Mouse (Mus musculus): ENCODE results near the gene Frzb.
"Not testable (repeated sequence)": the region's sequence is repeated elsewhere in the genome, so short reads cannot be mapped to it uniquely, and the experiment has no call there.

Gene Frzb

GRCm38 (mm10) chr2:80447291-80447791, at the start of gene Frzb:
TSS of gene Frzb (minus strand) at chr2:80447625.
- no peak for DNase-seq (ENCODE audit: low read depth, low spot score)

GRCm38 (mm10) chr2:80495304-80495703, 47.9 kb upstream of the Frzb start:
- not testable (repeated sequence) for DNase-seq (ENCODE audit: low read depth, low spot score)

DNA sequence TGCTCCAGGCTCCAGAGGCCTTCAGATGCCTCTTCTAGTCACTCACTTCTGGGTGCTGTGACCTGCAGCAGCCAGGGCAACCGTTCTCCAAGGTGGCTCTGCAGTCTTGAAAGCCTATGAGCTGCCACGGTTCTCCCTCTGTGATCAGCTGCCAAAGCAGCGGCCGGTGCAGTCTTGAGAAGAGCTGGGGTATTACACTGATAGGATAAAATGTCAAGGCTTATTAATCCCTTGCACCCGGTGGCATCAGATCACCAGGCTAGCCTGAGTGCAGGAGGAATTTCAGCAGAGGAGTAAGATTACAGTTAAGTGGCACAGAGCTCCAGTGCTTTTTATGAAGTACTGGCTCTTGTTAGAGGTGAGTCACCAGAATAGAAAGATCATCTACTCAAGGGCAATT, 39.4 kb upstream of the Frzb start:
- peak; percentile 27 for DNase-seq (ENCODE audit: low read depth, low spot score)

DNA sequence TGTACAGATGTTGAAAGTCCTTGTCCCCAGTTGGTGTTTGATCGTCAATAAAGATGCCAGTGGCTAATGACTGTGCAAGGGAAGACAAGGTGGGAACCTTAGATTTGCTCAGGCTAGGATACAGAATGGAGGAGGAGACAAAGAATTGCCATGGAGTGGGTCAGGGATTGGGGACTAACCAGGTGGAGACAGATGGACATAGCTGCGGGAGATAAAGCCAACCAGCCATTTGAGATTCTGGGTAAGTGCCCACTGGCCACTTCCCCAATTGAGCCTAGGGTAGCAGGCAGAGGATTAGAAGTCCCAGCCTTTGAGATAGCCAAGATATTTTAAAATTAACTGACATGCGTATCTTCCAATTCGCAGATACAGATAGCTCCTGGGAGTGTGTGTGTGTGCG, 37.5 kb upstream of the Frzb start:
- no peak for DNase-seq (ENCODE audit: low read depth, low spot score)

GRCm38 (mm10) chr2:80475831-80476230, 28.4 kb upstream of the Frzb start:
- DNase-seq (ENCODE audit: low read depth, low spot score), result no peak

DNA sequence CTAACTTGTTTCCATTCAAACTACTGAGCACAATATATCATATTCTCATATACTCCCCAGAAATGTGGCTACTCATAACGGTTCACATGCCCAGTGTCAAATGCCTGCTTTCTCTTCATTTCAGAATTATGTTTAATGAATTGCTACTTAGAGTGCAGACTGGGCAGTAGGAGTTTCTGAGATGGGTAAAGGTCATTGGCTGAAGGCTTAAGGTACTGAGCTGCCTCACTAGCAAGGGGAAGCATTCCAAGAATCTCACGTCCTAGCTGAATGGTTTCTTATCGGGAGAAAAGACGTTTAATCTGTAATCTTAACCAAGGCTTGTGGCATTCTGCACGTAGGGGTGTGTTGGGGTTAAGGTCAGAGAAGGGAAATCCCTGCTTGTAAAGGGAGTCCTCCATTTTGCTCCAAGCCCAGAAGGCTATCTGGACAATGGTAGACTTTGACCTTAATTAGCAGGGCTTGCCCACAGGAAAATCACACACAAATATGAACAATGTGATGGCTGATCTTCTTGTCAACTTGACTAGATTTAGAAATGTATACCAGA, 26.9 kb upstream of the Frzb start:
- DNase-seq (ENCODE audit: low read depth, low spot score), result no peak

DNA sequence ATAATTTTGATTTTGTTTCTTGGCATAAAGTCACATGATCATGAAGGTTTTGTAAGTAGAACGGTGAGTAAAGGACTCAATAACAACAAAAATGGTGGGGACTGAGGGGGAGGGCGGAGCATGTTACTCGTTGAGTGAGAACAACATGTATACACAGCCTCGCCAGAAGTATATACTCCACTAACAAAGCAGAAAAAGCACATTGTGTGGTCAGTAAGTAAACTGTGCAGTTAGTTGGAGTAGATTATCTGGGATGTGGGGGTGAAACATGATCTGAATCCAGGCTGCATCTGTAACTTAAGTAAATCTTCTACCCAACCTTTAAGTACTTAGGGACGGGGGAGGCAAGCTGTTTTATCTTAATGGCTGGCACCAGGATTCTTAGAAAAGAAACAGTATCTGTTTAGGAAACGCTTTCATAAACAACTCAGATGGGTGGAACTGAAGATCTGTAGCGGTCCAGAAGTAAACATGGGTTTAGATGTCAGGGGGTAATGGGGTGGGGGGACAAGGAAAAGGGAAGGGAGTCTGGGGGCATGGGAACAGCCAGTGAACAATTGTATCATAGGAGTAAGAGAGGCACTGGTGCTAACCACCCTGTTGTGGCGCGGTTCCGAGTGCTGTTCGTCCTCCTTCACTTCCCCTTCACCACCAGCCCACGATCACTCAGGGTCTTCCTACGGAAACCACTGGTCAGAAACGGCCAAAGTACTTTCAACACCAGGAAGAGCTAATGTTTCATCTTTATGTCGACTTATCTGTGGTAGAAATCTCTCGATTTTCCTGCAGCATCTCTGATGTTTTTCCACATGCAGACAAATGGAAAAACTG, 18.8 kb upstream of the Frzb start:
- DNase-seq (ENCODE audit: low read depth, low spot score), result no peak

- DNase-seq (ENCODE audit: low read depth, low spot score), result no peak
Measured at GRCm38 (mm10) chr2:80461827-80462226, 14.4 kb upstream of the Frzb start.

DNA sequence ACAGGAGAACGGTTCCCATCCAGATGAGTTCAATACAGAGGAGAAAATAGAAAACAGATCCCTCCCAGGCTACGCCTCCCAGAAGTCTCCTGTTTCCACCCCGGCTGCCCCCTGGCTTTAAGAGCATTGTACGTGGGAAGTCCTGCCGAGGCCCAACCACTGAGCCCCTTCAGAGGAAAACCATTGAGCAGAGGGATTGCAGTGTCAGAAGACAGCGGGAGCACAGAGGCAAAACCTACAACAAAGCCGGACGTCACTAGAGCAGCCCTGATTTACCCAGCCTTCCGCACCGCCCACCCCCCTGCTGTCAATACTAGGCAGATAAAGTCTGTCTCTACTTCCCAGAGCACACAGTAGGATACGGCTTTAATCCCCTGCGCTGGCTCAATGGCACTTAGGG, 806 bp upstream of the Frzb start:
- no peak for DNase-seq (ENCODE audit: low read depth, low spot score)

DNA sequence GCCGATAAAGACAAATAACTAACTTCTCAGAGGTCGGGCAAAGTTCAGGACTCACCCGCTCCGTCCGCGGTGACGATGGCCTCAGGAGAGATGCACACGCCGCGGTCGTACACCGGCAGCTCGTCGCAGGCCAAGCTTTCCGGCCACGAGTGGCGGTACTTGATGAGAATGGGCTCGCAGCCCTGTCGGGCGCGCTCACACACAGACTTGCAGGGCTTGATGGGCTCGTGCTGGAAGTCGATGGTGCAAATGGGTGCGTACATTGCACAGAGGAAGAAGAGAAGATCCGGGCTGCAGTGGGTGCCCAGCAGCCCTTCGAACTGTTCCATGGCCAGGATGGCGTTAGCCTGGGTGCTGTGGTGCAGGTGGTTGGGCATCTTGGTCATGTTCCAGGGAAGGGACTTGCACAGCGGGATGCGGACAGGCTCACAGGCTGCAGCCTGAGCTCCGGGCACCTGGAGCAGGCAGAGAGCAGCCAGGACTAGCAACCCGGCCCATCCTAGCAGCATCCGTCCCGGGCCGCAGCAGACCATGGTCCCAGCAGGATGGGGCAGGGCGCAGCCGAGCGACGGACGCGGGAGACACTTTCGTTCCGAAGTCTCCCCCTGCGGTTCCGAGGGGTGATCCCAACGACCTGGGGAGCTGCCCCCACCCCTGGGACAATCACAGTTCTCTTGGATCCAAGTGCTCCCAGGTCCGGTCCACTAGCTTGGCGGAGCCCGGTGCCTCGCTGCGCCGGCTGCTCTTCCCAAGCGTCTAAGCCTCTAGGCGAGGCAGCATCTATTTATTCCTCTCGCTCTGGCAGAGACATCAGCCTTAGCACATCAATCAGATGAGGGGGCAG, 895 bp downstream of the Frzb start:
- no peak for DNase-seq (ENCODE audit: low read depth, low spot score)

GRCm38 (mm10) chr2:80445926-80446307, 1.5 kb downstream of the Frzb start:
- no peak for DNase-seq (ENCODE audit: low read depth, low spot score)

- DNase-seq (ENCODE audit: low read depth, low spot score), result no peak
Measured at GRCm38 (mm10) chr2:80445491-80445890, 1.9 kb downstream of the Frzb start.

DNA sequence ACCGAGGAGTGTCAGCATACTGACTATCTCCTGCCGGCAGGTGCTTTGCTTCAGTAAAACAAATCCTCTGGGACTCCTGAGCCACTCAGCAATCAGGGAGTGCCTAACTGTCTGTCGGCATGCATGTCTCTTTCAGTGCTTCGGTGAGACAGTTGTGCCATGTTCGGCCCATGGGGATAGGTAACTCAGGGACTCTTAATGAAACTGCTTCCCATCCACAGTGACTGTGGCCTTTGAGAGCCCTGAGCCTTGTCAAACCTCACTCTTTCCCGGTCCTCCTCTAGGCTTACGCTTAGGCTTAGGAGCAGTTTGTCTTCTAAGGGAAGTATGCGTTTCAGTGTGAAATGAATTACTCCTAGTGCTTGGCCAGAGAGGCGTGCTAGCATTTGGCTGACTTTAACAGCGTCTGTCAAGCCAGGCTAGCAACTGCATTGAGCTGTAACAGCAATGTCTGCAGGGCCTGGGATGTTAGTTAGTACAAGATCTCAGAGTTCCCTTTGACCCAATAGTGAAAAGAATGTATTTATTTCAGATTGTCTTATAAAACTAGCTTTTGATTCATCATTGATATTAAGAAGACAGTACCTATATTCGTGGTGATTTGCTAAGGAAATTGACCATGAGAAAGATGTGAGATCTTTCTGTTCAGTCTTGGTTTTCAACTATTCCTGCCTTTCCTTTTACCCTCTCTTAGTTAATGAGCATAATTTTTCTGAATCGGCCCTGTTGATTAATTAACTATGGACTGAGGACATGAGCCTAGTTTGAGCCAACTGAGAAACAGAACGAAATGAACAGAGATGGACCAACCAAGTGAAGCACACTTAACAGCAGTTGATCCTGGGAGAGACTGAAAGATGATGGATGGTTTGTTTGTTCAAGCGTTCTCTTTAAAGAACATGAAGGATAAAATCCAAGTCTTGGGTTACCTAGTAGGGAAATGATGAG, 2.7 kb downstream of the Frzb start:
- DNase-seq (ENCODE audit: low read depth, low spot score), result no peak

DNA sequence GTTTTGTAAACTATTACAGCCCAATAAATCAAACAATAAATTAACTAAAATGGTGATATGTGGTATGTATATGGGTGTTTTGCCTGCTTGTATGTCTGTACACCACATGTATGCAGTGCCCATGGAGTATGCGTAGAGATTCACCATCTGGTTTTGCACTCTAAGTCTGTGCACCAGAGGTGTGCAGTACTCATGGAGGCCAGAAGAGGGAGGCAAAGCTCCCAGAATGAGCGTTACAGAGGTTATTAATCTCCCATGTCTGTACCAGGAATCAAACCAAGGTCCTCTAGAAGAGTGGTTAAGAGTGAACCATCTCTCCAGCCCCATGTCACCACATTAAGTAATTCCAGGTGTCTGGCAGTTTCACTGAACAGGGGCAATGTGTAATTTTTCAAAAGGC, 3.5 kb downstream of the Frzb start:
- DNase-seq (ENCODE audit: low read depth, low spot score), result no peak

DNA sequence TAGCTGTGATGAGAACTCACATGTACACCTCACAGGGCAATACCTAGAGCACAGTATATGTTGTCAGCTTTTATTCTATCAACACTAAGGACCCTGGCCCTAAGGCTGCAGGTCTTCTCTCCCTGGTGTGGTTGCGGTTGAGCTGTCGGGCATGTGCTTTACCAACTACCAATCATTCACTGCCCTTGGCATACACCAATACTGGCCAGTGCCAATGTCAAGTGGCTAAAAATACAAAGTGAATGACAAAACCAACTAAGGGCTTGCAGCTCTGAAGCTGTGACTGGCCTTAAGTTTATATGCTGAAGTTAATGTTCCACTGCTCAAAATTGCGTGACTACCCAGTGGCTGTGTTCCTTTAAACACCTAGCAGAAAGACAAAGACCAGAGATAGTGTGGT, 6.0 kb downstream of the Frzb start:
- no peak for DNase-seq (ENCODE audit: low read depth, low spot score)

DNA sequence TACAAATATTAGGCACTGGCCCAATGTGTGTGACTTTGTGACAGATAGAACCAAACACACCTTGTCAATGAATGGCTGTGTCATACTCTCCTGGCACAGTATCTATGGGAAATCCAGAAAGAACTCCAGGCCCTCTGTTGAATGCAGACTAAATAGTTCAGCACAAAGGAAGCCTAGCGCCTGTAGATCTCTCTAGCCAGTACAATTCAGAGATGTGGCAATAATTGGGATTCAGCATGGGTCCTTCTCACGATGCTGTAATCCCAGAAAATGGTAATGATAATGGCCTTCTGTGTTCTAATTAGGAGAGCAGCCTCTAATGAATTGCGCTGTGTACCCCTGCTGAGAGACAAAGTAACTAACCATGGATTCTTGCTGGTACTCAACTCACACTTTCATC, 8.6 kb downstream of the Frzb start:
- no peak for DNase-seq (ENCODE audit: low read depth, low spot score)

GRCm38 (mm10) chr2:80437401-80437800, 10.0 kb downstream of the Frzb start:
- DNase-seq (ENCODE audit: low read depth, low spot score), result no peak

DNA sequence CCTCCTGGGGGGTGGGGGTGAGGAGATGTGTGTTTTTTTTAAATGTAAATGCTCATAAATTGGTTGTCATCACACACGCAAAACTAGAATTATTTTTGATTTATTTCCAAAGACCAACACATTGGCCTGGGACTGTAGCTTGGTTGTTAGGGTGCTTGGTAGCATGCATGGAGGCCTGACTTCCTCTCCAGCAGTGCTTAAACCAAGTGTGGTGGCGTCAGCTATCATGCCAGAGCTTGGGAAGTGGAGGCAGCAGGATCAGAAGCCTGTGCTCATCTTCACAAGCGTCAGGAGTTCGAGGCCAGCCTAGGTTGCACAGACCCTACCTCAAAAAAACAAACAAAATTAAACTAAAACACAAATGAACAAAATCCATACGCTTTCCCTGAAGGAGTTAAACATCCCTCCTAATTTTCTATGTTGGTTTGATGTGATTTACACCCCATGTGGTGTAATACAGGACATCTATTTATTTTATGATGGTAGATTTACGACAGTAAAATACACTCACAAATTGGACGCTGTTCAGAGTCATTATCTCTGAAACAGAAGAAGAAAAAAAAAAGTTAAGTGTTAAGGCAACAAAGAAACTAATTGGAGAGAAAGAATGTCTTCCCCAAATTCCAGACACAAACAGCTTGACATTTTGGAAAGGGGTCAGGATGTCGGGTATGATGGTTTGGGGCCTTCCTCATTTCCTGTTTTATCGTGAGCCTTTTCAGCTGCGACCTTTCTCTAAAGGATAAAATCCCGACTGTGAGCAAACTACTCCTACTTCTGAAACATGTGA, 12.4 kb downstream of the Frzb start:
- no peak for DNase-seq (ENCODE audit: low read depth, low spot score)

DNA sequence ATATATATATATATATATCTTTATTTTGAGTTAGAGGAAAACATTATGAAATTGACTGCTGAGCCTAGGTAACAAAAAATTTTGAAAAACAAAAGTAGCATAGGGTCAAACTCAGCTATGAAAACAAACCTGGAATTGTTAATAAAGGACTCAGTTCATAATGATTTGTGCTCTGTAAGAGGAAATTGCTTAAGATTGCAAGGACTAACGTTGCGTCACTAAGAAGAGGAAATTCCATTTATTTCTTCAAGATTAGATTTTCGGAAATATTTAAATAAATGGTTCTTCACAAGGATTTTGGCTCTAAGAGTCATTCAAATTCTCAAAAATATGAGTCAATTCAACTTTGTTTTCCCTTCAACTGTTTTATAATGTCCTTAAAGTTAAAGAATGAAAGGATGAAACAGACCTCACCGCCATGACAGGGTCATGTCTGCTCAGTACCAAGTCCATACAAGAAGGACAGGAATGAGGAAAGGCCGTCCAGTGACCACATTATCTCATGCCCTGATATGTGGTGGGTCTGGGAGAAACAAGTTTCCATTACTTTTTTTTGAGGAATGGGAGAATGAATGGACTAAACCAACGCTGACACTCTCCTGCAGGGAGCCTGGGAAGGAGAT, 14.1 kb downstream of the Frzb start:
- no peak for DNase-seq (ENCODE audit: low read depth, low spot score)

All from retina, postnatal 7 days (tissue).